Mouse (Mus musculus): ENCODE measurements around the gene Gbx2.
A peak's percentile ranks its signal among the peaks of the same experiment; 100 is the strongest.

The Gbx2 gene

DNA sequence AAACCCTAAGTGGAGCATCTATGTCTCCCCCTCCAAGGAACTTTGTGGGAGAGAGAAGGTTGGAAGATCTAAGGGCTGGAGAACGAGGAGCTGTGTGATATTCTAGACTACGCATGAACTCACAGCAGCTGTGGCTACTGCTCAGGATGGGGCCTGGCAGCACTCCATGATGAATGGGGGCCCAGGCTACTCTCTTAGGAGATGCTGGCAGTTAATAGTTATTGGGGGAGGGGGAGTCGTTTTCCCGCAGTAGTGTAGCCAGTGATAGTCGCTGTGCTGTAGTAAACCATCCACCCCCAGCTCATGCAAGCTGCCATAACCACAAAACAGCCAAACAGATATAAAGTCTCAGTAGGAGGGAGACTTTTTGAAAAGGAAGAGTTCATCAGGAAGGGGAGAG lies 18.6 kb downstream of the Gbx2 start:
- no peak for DNase-seq (ENCODE audit: low read depth, low spot score)

DNA sequence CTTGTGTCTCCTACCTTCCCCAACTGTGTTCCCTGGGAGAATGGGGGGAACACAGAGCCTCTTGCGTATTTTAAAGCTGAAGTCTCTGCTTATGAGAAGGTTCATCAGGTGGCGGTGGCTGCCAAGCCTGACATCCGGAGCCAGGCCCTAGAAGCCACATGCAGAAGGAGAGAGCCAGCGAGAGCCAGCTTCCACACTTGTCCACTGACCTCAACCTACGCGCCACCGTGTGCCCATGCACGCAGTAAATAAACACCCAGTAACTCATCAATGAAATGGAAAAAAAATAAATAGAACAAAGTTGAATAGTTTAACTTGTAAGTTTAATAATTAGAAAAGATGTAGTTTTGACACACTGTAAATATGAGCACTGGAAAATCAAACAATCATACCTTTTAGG lies 21.2 kb downstream of the Gbx2 start:
- DNase-seq (ENCODE audit: low read depth, low spot score), result no peak

DNA sequence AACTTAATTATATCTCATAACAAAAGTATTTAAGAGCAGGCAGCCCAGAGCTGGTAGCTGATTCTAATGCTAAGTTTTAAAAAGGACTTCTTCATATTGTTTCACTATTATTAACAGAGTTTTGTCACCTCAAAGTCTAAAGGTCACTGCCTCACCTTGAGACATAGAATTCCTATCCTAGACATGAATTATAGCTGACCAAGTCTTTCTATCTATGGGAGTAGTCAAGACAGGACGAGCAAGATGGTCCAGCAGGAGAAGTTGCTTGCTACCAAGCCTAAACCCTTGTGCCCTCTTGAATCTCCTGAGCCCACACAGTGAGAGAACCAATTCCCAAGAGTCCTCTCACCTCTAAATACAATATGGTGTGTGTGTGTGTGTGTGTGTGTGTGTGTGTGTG lies 28.3 kb downstream of the Gbx2 start:
- DNase-seq (ENCODE audit: low read depth, low spot score), result no peak

DNA sequence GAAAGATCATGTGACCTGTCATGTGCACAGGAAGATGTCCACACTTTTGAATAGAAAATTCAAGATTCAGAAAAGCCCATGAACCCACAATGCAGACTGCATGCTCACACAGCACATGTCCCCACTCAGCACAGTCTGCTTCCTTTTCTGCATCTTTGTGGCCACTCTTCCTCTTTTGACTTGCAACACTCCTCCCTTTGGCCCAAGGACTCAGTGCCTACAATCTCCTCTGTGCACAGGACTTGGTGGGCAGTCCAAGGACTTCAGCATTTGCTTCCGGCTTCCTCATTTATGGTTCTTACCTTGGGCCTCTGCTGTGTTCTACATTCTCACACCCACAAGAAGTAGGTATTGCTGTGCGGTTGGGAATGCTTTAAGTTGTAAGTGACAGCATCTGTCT lies 28.7 kb downstream of the Gbx2 start:
- no peak for DNase-seq (ENCODE audit: low read depth, low spot score)

DNA sequence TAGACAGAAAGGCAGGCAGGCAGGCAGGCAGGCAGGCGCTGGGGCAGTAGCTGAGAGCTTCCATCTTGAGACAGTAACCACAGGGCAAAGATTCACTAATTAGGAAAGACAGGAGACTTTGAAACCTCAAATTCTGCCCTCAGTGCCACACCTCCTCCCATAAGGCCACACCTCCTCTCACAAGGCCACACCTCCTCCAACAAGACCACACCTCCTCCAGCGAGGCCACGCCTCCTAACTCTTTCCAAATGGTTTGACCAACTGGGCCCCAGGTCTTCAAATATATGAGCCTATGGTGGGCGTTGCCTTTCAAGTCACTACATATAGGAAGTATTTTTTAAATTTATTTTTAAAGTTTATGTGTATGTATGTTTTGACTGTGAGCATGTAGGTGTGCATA lies 29.6 kb downstream of the Gbx2 start:
- DNase-seq (ENCODE audit: low read depth, low spot score), result no peak

DNA sequence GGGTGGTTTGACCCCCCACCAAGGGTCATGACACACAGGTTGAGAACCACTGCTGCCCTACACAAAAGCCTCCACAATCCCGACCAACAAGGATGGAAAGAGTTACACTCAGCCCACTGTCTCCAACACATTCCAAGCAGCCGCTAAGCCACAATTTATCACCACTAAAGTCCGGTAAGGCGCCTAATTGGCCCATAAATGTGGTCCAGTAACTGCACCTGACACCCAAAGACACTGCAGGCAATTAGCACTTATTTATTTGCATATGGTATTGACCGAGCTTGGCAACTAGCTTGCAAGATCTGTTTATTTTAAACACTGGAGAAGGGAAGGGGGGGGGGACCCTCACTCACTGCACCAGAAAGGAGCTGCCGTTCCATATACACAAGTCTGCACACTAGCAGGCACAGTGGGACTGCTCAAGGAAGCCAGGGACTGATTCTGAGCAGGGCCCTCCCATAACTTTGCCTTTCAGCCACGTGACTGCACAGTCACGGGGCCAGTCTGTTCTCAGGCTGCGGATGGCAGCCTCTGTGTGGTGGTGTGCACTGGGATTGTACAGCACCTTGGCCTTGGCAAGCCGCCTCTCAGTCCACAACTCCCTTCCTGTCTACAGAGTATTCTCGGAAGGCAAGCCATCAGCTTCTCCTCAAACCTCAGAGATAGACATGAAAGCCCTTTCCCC lies 31.1 kb downstream of the Gbx2 start:
- peak; percentile 73 for DNase-seq (ENCODE audit: low read depth, low spot score)

DNA sequence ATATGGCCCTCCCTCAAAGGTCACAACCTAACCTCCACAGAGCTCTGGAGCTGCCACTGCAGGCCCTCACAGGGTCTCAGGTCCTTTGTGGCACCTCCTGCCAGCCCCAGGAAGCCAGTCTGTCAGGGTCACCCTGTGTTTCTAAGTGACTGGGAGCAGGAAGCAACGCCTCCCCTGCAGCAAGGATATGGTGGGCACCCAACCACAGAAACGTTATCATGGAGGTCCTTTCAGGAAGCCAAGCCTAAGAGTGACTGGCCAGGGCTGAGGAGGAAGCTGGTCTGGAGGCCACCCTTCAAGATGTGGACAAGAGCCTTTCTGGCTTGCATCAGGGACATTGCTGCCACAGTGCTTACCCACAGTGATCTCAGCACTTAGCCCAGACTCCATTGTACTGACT lies 31.9 kb downstream of the Gbx2 start:
- no peak for DNase-seq (ENCODE audit: low read depth, low spot score)

DNA sequence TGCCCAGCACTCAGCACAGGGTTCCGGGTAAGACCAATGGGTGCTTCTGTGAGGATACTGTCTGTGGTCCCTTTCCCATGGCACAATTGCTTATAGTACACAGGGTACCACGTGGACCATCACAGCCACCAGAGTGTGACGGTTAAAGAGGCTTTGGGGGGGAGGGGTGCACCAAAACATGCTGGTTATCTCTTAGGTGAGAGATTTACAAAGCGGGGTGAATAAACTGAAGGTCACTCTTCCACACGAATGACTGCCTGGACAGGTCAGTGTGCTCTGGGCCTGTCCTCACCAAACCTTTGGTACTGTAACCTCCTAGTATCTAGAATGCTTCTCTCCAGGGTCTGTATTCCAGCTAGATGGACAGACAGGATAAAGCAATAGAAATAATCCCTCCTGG lies 35.2 kb downstream of the Gbx2 start:
- DNase-seq (ENCODE audit: low read depth, low spot score), result no peak

DNA sequence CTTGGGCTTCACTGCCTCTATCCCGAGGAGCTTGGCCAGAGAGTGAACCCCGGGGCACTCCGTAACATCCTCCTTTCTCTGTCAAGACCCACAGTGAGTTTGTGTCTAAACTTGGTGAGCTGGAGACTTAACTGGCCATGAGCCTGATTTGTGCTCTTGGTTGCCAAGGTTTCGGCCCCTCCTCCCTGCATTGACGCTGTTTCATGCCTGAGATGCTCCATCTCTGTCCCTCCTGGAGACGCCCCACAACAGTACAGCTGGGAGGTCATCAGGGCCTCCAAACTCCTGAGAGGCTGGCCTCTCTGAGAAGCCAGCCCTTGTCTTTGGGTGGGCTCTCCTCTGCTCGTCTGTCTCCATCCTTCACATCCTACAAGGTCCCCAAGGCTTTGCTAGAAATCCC lies 38.7 kb downstream of the Gbx2 start:
- no peak for DNase-seq (ENCODE audit: low read depth, low spot score)

DNA sequence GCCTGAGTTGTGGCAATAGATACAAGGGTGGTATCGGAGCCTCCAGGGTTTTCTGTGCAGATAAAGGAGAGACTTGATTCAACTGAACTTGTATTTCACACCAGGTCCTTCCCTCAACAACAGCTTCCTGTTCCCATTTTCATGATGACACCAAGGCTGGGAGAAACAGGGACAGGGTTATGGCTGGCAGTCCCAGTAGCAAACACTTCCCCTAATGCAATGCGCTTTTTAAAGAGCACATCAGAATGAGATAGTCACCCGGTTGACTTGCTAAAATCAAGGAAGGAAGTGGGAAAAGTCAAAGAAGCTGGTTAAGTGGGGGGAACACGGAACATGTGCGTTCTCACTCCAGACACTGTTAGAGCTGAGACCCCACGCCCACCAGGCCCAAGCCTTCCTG lies 39.6 kb downstream of the Gbx2 start:
- no peak for DNase-seq (ENCODE audit: low read depth, low spot score)

DNA sequence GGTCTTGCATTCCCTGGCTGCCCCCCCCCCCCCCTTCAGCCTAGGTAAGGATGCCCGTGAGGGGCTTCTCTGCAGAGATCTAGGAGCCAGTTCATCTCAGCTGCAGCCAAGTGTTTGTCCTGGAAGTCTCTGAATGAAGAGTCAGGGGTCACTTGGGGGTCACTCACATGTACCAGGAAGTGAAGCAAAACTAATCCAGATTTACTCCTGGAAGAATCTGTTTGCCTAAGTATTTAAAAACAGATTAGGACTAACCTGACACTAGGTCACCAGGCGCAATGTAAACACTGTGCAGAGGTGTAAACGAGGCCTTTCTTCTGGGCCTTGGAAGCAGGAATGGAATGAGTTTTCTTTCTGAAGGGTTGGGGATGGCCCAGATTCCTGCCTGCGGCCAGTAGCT lies 45.3 kb downstream of the Gbx2 start:
- DNase-seq (ENCODE audit: low read depth, low spot score), result peak; percentile 21

DNA sequence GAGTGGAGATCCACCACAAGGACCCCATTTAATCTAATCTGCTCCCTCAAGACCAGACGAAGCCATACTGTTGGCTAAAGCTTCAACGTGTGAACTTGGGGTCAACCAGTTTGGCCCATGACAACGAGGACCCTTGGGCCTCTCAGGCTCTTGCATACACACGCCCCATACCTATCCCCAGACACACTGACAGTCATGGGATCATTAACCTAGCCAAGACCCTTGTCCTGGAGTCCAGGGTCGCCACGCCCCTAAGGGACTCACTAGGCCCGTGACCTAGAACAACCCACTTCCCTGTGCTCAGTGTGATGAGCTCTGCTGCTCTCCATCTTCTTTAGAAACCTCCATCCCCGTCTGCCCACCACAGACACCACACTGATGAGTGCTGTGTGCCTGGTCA lies 46.6 kb downstream of the Gbx2 start:
- DNase-seq (ENCODE audit: low read depth, low spot score), result no peak

DNA sequence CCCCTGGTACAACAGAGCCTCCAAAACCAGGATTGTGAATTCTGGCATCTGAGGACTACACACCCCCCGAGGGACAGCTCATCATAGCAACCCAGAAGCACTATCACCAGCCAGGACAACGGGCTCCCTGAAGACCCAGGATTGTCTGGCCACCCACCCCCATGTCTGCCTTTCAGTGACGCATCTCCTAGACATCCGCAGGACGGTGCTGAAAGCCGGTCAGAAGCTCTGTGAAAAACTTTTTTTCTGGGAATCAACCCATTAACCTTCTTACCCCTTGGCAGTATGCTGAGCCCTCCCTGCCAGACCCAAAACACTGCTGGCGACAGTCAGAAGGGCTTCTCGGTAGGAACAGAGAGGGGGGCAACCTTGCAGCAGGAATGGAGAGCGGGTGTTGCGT lies 50.1 kb downstream of the Gbx2 start:
- no peak for DNase-seq (ENCODE audit: low read depth, low spot score)

DNA sequence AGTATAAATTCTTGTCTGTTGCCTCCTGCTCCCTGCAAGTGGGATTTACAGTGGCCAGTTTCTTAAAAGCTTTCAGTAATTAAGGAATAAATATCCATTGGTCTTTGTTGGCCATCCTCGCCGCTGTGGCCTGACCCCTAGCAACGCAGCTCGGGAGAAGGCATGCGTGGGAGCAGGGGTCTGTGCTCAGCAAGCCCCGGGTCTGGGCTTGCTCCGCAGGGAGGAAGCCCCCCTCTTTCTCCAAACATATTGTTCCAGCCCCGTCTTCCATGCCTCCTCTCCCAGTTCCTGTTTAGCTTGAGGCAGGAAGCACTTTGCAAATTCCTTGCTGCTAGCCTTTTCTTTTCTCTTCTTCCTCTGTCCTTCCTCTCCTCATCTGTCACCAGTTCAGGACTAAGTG lies 50.8 kb downstream of the Gbx2 start:
- no peak for DNase-seq (ENCODE audit: low read depth, low spot score)

DNA sequence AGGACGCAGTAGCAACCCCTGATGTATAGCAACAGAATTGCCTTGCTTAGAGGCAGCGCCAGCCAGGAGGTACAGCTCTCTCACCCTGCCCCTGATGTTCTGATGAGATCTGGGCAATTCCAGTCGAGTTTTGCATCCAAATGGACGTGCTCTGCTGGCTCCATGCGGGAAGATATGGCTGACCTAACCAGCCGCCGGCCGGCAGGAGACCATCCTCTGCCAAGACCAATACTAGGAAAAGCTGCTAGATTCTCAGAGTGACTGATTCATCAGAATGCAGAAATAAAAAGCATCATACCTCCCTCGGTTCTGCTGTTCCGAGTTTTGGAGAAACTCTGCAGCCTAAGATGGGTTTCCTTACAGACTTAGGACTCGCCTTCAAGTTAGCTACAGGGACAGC lies 52.5 kb downstream of the Gbx2 start:
- no peak for DNase-seq (ENCODE audit: low read depth, low spot score)

Data from forelimb bud, embryonic 11.5 days (tissue).